Mouse (Mus musculus) myocyte (in vitro differentiated cells): Measurements from ENCODE around the gene Dnajb13.

Experiments used
- CEBPB ChIP-seq: IDR thresholded peaks from 2 replicates; pipeline ENCODE4 v1.6.1; 2011; ENCODE audit warnings: mild to moderate bottlenecking, moderate library complexity; ENCODE audit not compliant: poor library complexity, insufficient read depth, severe bottlenecking
- E2F4 ChIP-seq: IDR thresholded peaks from one replicate; pipeline ENCODE4 v1.6.1; 2011; ENCODE audit warnings: mild to moderate bottlenecking, control low read depth, moderate library complexity; ENCODE audit not compliant: insufficient read depth
- MAX ChIP-seq: IDR thresholded peaks from one replicate; pipeline ENCODE4 v1.6.1; 2011; ENCODE audit warnings: low read depth, mild to moderate bottlenecking, control low read depth
- MYOD1 ChIP-seq, 3 experiments: IDR thresholded peaks; one replicate each; pipeline ENCODE4 v1.6.1; 2011; ENCODE audit warnings: control low read depth in 2 of 3, low read depth in 2 of 3, mild to moderate bottlenecking in 2 of 3, moderate library complexity in 1 of 3; ENCODE audit not compliant: insufficient read length in 2 of 3, control insufficient read depth in 1 of 3
- MYOG ChIP-seq, 3 experiments: IDR thresholded peaks; one replicate each; pipeline ENCODE4 v1.6.1; 2011; ENCODE audit warnings: control low read depth in 2 of 3, low read depth in 2 of 3, mild to moderate bottlenecking in 2 of 3; ENCODE audit not compliant: insufficient read length in 2 of 3, control insufficient read depth in 1 of 3, insufficient read depth in 1 of 3
- POLR2A ChIP-seq: IDR thresholded peaks from one replicate; pipeline ENCODE4 v1.6.1; 2011; ENCODE audit warnings: low read depth, mild to moderate bottlenecking, control low read depth, moderate library complexity; ENCODE audit not compliant: insufficient read length
- POLR2AphosphoS2 ChIP-seq: IDR thresholded peaks from one replicate; pipeline ENCODE4 v1.6.1; 2011; ENCODE audit warnings: low read depth, control low read depth; ENCODE audit not compliant: insufficient read length
- REST ChIP-seq: IDR thresholded peaks from one replicate; pipeline ENCODE4 v1.6.1; 2011; ENCODE audit warnings: mild to moderate bottlenecking, control low read depth, moderate library complexity; ENCODE audit not compliant: insufficient read depth, insufficient read length
- SRF ChIP-seq: IDR thresholded peaks from one replicate; pipeline ENCODE4 v1.6.1; 2011; ENCODE audit warnings: low read depth; ENCODE audit not compliant: control insufficient read depth, insufficient read length
- TCF12 ChIP-seq: IDR thresholded peaks from one replicate; pipeline ENCODE4 v1.6.1; 2011; ENCODE audit warnings: mild to moderate bottlenecking, control low read depth; ENCODE audit not compliant: poor library complexity, insufficient read depth, severe bottlenecking
- USF1 ChIP-seq: IDR thresholded peaks from one replicate; pipeline ENCODE4 v1.6.1; 2011; ENCODE audit warnings: low read depth, mild to moderate bottlenecking, control low read depth, moderate library complexity

GRCm38 (mm10) chr7:100511602-100512001 lies 3.2 kb downstream of the Dnajb13 start:
- TF ChIP-seq POLR2A (no peak), TCF12 (no peak), POLR2AphosphoS2 (no peak), MYOD1 (IDR thresholded peaks at IDR 0.05; ENCODE audit: control insufficient read depth in 1 of 3, insufficient read length in 2 of 3, low read depth in 2 of 3) (no peak), REST (no peak), USF1 (no peak), MYOG (IDR thresholded peaks at IDR 0.05; ENCODE audit: control insufficient read depth in 1 of 3, insufficient read depth in 1 of 3, insufficient read length in 2 of 3, low read depth in 2 of 3) (no peak), MAX (no peak), CEBPB (no peak), E2F4 (no peak), SRF (no peak)
